Mouse (Mus musculus): ENCODE results near the gene Ubn1. TPM values are rescaled to one million over a fixed set of nuclear protein-coding genes. Genes with fewer than 3 reads are reported as not detected.

The Ubn1 gene
- polyA plus RNA-seq, 1 experiment from 2014 or later: 7.6 TPM

Other genes with a start within 250 kb of the Ubn1 start
- 0.05 TPM in 1 of 2 replicates, not detected in the other for gene 4930562C15Rik, start 214.6 kb upstream of the Ubn1 start, polyA plus RNA-seq (2015; fragmentation: Nextera tagmentation; extraction: Ambion mirVana)
- gene Ubald1, start 169.7 kb upstream of the Ubn1 start, polyA plus RNA-seq (2015; fragmentation: Nextera tagmentation; extraction: Ambion mirVana): 10.8 and 13.3 TPM in 2 replicates
- 28.2 and 30.4 TPM in 2 replicates for gene Mgrn1, start 163.8 kb upstream of the Ubn1 start, polyA plus RNA-seq (2015; fragmentation: Nextera tagmentation; extraction: Ambion mirVana)
- 47.8 and 49.1 TPM in 2 replicates for gene Nudt16l1, start 111.3 kb upstream of the Ubn1 start, polyA plus RNA-seq (2015; fragmentation: Nextera tagmentation; extraction: Ambion mirVana)
- 16.5 and 16.7 TPM in 2 replicates for gene Anks3, start 85.9 kb upstream of the Ubn1 start, polyA plus RNA-seq (2015; fragmentation: Nextera tagmentation; extraction: Ambion mirVana)
- not detected in 2 replicates for gene Sept12, start 52.2 kb upstream of the Ubn1 start, polyA plus RNA-seq (2015; fragmentation: Nextera tagmentation; extraction: Ambion mirVana)
- gene Smim22, start 42.8 kb upstream of the Ubn1 start, polyA plus RNA-seq (2015; fragmentation: Nextera tagmentation; extraction: Ambion mirVana): 9.0 and 9.4 TPM in 2 replicates
- 72.5 and 83.9 TPM in 2 replicates for gene Rogdi, start 36.5 kb upstream of the Ubn1 start, polyA plus RNA-seq (2015; fragmentation: Nextera tagmentation; extraction: Ambion mirVana)
- 41.9 and 45.1 TPM in 2 replicates for gene Glyr1, start 194 bp upstream of the Ubn1 start, polyA plus RNA-seq (2015; fragmentation: Nextera tagmentation; extraction: Ambion mirVana)
- gene Ppl, start 82.4 kb downstream of the Ubn1 start, polyA plus RNA-seq (2015; fragmentation: Nextera tagmentation; extraction: Ambion mirVana): 0.53 and 0.65 TPM in 2 replicates
- 0.04 and 0.05 TPM in 2 replicates for gene Sec14l5, start 97.1 kb downstream of the Ubn1 start, polyA plus RNA-seq (2015; fragmentation: Nextera tagmentation; extraction: Ambion mirVana)
- 11.7 and 12.2 TPM in 2 replicates for gene Nagpa, start 154.0 kb downstream of the Ubn1 start, polyA plus RNA-seq (2015; fragmentation: Nextera tagmentation; extraction: Ambion mirVana)
- gene AU021092, start 172.2 kb downstream of the Ubn1 start, polyA plus RNA-seq (2015; fragmentation: Nextera tagmentation; extraction: Ambion mirVana): 0.81 and 0.93 TPM in 2 replicates
- 11.2 and 11.8 TPM in 2 replicates for gene Alg1, start 183.6 kb downstream of the Ubn1 start, polyA plus RNA-seq (2015; fragmentation: Nextera tagmentation; extraction: Ambion mirVana)
- 8.2 and 8.5 TPM in 2 replicates for gene Eef2kmt, start 205.9 kb downstream of the Ubn1 start, polyA plus RNA-seq (2015; fragmentation: Nextera tagmentation; extraction: Ambion mirVana)